Mouse (Mus musculus) G1E (cell line): ENCODE results near the gene Nup133. TPM values are rescaled to one million over a fixed set of nuclear protein-coding genes. Genes with fewer than 3 reads are reported as not detected.

ENCODE experiments used
- ATAC-seq: 2 replicates; pipeline ENCODE4 v1.8.0; 2016; ENCODE audit warnings: mild to moderate bottlenecking; ENCODE audit not compliant: insufficient number of reproducible peaks, poor library complexity, low FRiP score, severe bottlenecking; ENCODE audit errors: extremely low read depth
- DNase-seq: peaks from one replicate; pipeline ENCODE4 v3.0.0; 2012; ENCODE audit warnings: low spot score
- H3K27me3 ChIP-seq: 2 replicates; pipeline ENCODE4 v1.6.1; 2012; ENCODE audit warnings: mild to moderate bottlenecking, low read length, inconsistent platforms; ENCODE audit not compliant: insufficient read depth
- H3K36me3 ChIP-seq: replicated peaks from 2 replicates; pipeline ENCODE3; 2012; ENCODE audit warnings: mild to moderate bottlenecking, inconsistent platforms
- H3K4me1 ChIP-seq: 2 replicates; pipeline ENCODE4 v1.6.1; 2012; ENCODE audit warnings: low read depth, low read length, inconsistent platforms, mixed read lengths; ENCODE audit not compliant: insufficient read depth
- H3K4me3 ChIP-seq: 2 replicates; pipeline ENCODE4 v1.5.1; 2012; ENCODE audit warnings: low read depth, mild to moderate bottlenecking, inconsistent platforms, low read length, moderate library complexity, mixed read lengths
- H3K9me3 ChIP-seq: replicated peaks from 2 replicates; pipeline ENCODE4 v1.6.1; 2012; ENCODE audit warnings: inconsistent platforms
- CTCF ChIP-seq: IDR thresholded peaks from 2 replicates; pipeline ENCODE4 v1.5.1; 2012; ENCODE audit warnings: low read depth, low read length, inconsistent platforms, mixed read lengths
- GATA1 ChIP-seq: IDR thresholded peaks from 2 replicates; pipeline ENCODE4 v1.6.1; 2012; ENCODE audit warnings: borderline replicate concordance, low read length, inconsistent platforms, mixed read lengths
- GATA2 ChIP-seq: IDR thresholded peaks from 2 replicates; pipeline ENCODE4 v1.6.1; 2012; ENCODE audit warnings: low read depth, low read length, inconsistent platforms, borderline replicate concordance
- POLR2AphosphoS5 ChIP-seq: IDR thresholded peaks from 2 replicates; pipeline ENCODE4 v1.6.1; 2012; ENCODE audit warnings: low read depth, low read length, inconsistent platforms; ENCODE audit not compliant: insufficient replicate concordance
- TAL1 ChIP-seq: conservative IDR thresholded peaks from 2 replicates; pipeline ENCODE4 v1.6.1; 2012; ENCODE audit warnings: low read depth, low read length, inconsistent platforms, mixed read lengths
- polyA plus RNA-seq: library from polyadenylated mRNA; stranded (reverse); fragments of >175 nt; gene quantifications from 2 replicates; pipeline ENCODE4 v1.2.3, GENCODE M21; 2012
- total RNA-seq, 2 experiments: library from RNA; stranded (forward) in 1 of 2; stranded (reverse) in 1 of 2; fragments of 200-1000 nt in 1 of 2; fragments of >200 nt in 1 of 2; fragmentation: Nextera tagmentation in 1 of 2; gene quantifications; 2 replicates each; pipeline ENCODE4 v1.2.3; 2014 to 2017

The Nup133 gene
- total and polyA plus RNA-seq, 3 experiments, result 21.2 to 66.5 (median 42.5) TPM

DNA sequence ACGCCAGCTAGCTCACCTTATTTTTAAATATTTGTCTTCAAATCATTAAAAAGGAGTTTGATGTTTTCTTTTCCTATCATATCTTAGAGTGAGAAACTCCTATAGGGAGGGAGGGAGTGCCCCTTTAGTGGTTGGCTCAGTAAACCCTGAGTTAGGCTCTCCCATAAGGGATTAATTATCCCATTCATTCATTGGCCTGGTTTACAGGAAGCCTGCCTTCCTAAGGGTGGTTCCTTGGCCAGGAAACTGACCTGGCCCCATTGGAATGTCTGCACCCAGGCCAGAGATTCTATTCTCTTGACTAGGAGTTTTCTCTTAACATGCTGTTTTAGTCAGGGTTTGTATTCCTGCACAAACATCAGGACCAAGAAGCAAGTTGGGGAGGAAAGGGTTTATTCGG lies 61.1 kb downstream of the Nup133 start:
- Histone ChIP-seq H3K36me3 (no peaks in the 10 kb centered on the region), H3K4me3 (no peak overlapping the region), H3K27me3 (peaks cover 41% of the 10 kb centered on the region), H3K9me3 (no peaks in the 10 kb centered on the region), H3K4me1 (no peaks in the 10 kb centered on the region)
- DNase-seq (no peak), ATAC-seq (no peak)
- no peak for TF ChIP-seq GATA1
- TF ChIP-seq POLR2AphosphoS5, result no peak
- TF ChIP-seq GATA2, result no peak
- no peak for TF ChIP-seq CTCF
- TF ChIP-seq TAL1, result no peak

- no peaks in the 10 kb centered on the region for H3K9me3 ChIP-seq
- no peak overlapping the region for H3K4me3 ChIP-seq
- DNase-seq, result no peak
- no peaks in the 10 kb centered on the region for H3K4me1 ChIP-seq
- peaks cover 44% of the 10 kb centered on the region for H3K27me3 ChIP-seq
- no peaks in the 10 kb centered on the region for H3K36me3 ChIP-seq
- ATAC-seq, result no peak
- TF ChIP-seq CTCF, result no peak
Measured at GRCm38 (mm10) chr8:123887163-123887562, 61.9 kb downstream of the Nup133 start.

GRCm38 (mm10) chr8:123884721-123885565 lies 64.1 kb downstream of the Nup133 start:
- Histone ChIP-seq H3K4me1 (no peaks in the 10 kb centered on the region), H3K36me3 (no peaks in the 10 kb centered on the region), H3K9me3 (no peaks in the 10 kb centered on the region), H3K27me3 (peaks cover 42% of the 10 kb centered on the region), H3K4me3 (no peak overlapping the region)
- TF ChIP-seq CTCF (no peak), GATA2 (no peak), GATA1 (no peak)
- DNase-seq (no peak), ATAC-seq (no peak)

- no peak for ATAC-seq
- no peak for DNase-seq
- no peaks in the 10 kb centered on the region for H3K9me3 ChIP-seq
- H3K36me3 ChIP-seq, result no peaks in the 10 kb centered on the region
- TF ChIP-seq POLR2AphosphoS5 (no peak), TAL1 (no peak), CTCF (no peak), GATA2 (no peak), GATA1 (no peak)
- H3K4me1 ChIP-seq, result no peaks in the 10 kb centered on the region
- H3K4me3 ChIP-seq, result no peak overlapping the region
- peaks cover 45% of the 10 kb centered on the region for H3K27me3 ChIP-seq
Measured at GRCm38 (mm10) chr8:123883094-123883493, 66.0 kb downstream of the Nup133 start.

GRCm38 (mm10) chr8:123882412-123882811 lies 66.7 kb downstream of the Nup133 start:
- Histone ChIP-seq H3K9me3 (no peaks in the 10 kb centered on the region), H3K27me3 (peaks cover 46% of the 10 kb centered on the region), H3K4me3 (no peak overlapping the region), H3K36me3 (no peaks in the 10 kb centered on the region), H3K4me1 (no peaks in the 10 kb centered on the region)
- TF ChIP-seq TAL1, result no peak
- no peak for TF ChIP-seq POLR2AphosphoS5
- no peak for TF ChIP-seq GATA1
- TF ChIP-seq CTCF, result no peak
- no peak for TF ChIP-seq GATA2
- DNase-seq (no peak), ATAC-seq (no peak)

DNA sequence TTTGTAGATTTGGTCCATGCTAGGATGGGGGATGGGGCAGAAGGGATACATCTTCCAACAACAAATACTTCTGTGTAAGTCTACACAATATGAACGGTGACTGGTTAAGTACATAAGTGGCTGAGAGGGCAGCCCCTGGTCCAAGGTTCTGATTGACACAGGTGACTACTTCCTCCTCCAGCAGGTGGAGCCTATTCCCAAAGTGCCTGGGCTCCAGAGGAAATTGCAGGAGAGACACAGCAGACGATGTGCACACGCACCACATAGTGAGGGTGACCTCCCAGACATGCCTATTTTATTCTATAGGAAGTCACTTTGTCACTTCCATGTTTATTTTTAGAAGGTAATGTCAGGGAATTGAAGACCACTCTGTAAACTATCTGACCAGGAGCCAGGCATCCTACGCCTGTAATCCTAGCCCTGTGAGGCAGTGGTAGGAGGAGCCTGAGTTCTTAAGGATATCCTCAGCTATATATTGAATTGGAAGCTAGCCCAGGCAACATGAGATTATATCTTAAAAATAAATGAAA lies 68.2 kb downstream of the Nup133 start:
- ATAC-seq (no peak), DNase-seq (no peak)
- no peaks in the 10 kb centered on the region for H3K36me3 ChIP-seq
- peaks cover 39% of the 10 kb centered on the region for H3K27me3 ChIP-seq
- no peaks in the 10 kb centered on the region for H3K9me3 ChIP-seq
- no peak overlapping the region for H3K4me3 ChIP-seq
- H3K4me1 ChIP-seq, result no peaks in the 10 kb centered on the region
- TF ChIP-seq POLR2AphosphoS5 (no peak), CTCF (no peak), GATA2 (no peak), GATA1 (no peak), TAL1 (no peak)
